Mouse (Mus musculus) limb, embryonic 14.5 days (tissue): ENCODE measurements at regions not wholly inside any gene's neighbourhood (a gene's known extent, or its start where the extent isn't known, plus 50 kb on each side); places are given as distances from the start of the nearest gene placed in this dataset.

ENCODE experiments used
- ATAC-seq: fragments of 200-750 bp; cut with Nextera tagmentation; 2 replicates; pipeline ENCODE4 v1.8.0; 2017; ENCODE audit warnings: low read depth, moderate number of reproducible peaks, moderate TSS enrichment; ENCODE audit not compliant: low FRiP score
- DNase-seq: peaks from one replicate; pipeline ENCODE4 v3.0.0-alpha.2; 2015; ENCODE audit warnings: low spot score
- H3K27ac ChIP-seq: fragments of 300-500 bp; sonication (generic); replicated peaks from 2 replicates; pipeline ENCODE4 v1.5.1; 2014; ENCODE audit warnings: low read depth, mild to moderate bottlenecking, low read length, moderate library complexity, mixed read lengths
- H3K27me3 ChIP-seq: fragments of 300-500 bp; sonication (generic); 2 replicates; pipeline ENCODE4 v1.6.1; 2014; ENCODE audit warnings: low read length, mixed read lengths; ENCODE audit not compliant: control insufficient read depth, insufficient read depth
- H3K36me3 ChIP-seq: fragments of 300-500 bp; sonication (generic); 2 replicates; pipeline ENCODE4 v1.6.1; 2014; ENCODE audit warnings: mild to moderate bottlenecking, low read length, moderate library complexity, mixed read lengths; ENCODE audit not compliant: control insufficient read depth, insufficient read depth
- H3K4me1 ChIP-seq: fragments of 300-500 bp; sonication (generic); 2 replicates; pipeline ENCODE4 v1.6.1; 2014; ENCODE audit warnings: antibody characterized with exemption, low read length, mixed read lengths; ENCODE audit not compliant: control insufficient read depth, insufficient read depth
- H3K4me2 ChIP-seq: fragments of 300-500 bp; sonication (generic); replicated peaks from 2 replicates; pipeline ENCODE4 v1.6.1; 2014; ENCODE audit warnings: low read depth, mild to moderate bottlenecking, low read length, moderate library complexity; ENCODE audit not compliant: severe bottlenecking
- H3K4me3 ChIP-seq: fragments of 300-500 bp; sonication (generic); replicated peaks from 2 replicates; pipeline ENCODE4 v1.5.1; 2014; ENCODE audit warnings: low read length
- H3K9ac ChIP-seq: fragments of 300-500 bp; sonication (generic); 2 replicates; pipeline ENCODE4 v1.6.1; 2014; ENCODE audit warnings: mild to moderate bottlenecking, low read depth, low read length, moderate library complexity; ENCODE audit not compliant: severe bottlenecking
- H3K9me3 ChIP-seq: fragments of 300-500 bp; sonication (generic); 2 replicates; pipeline ENCODE4 v1.6.1; 2016; ENCODE audit warnings: low read length; ENCODE audit not compliant: control insufficient read depth
- POLR2A ChIP-seq: fragments of 200-500 bp; IDR thresholded peaks from 2 replicates; pipeline ENCODE4 v1.8.0; 2012; ENCODE audit warnings: inconsistent platforms, mild to moderate bottlenecking, moderate library complexity, borderline replicate concordance; ENCODE audit not compliant: insufficient read depth, insufficient read length; ENCODE audit errors: extremely low read depth
- WGBS: fragments of 180-500 bp; shearing (Covaris S2); extraction: QIAGEN DNeasy Blood & Tissue Kit; methylation state at CpG from one replicate; pipeline ENCODE4 v1.1.7; 2014; 5-methylcytosine and 5-hydroxymethylcytosine counted together

DNA sequence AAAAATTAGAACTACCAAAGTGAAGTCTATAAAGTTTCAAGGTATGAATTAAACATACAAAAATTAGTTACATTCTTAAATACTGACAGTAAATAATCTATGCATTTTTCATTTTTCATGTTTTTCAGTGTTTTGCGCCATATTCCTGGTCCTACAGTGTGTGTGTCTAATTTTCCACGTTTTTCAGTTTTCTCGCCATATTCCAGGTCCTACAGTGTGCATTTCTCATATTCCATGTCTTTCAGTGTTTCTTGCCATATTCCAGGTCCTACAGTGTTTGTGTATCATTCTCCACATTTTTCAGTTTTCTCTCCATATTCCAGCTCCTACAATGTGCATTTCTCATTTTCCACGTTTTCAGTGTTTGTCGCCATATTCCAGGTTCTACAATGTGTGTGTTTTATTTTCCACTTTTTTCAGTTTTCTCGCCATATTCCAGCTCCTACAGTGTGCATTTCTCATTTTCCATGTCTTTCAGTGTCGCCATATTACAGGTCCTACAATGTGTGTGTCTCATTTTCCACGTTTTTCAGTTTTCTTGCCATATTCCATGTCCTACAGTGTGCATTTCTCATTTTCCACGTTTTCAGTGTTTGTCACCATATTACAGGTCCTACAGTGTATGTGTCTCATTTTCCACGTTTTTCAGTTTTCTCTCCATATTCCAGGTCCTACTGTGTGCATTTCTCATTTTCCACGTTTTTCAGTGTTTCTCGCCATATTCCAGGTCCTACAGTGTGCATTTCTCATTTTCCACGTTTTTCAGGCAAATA lies 373.2 kb downstream of the Kcnh5 start:
- peaks cover 4% of the 10 kb centered on the region; the same call in 1 of the 2 replicates for H3K9me3 ChIP-seq
- no peak overlapping the region for H3K4me3 ChIP-seq
- 64% methylated on average over 13 of the region's 13 CpGs for WGBS
- ATAC-seq: no peak; the same call in 1 of the 2 replicates
- H3K4me2 ChIP-seq: no peak overlapping the region
- no peak for TF ChIP-seq POLR2A
- H3K36me3 ChIP-seq: no peaks in the 10 kb centered on the region
- no peaks in the 10 kb centered on the region for H3K4me1 ChIP-seq
- H3K27me3 ChIP-seq: no peaks in the 10 kb centered on the region
- DNase-seq: peak; percentile 61
- H3K27ac ChIP-seq: no peak overlapping the region
- H3K9ac ChIP-seq: no peak overlapping the region

DNA sequence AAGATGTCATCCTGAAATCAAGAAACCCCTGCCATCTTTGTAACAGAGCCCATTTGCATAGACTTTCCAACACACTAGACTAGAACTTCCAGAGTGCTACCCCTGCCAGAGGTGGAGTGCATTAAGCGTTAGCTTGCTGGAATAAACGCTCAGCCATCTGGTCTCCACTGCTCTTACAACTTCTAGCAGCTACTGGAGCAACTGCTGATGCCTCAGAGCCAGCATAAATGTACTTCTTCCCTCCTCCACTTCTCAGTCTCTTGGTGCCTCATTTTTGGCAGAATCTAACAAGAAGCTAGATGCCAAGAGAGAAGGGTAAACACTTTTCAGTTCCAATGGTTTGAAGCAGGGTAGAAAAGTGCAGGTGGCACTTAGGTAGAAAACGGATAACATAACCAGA lies 385.1 kb downstream of the Kcnh5 start:
- WGBS: 66% methylated on average over 3 of the region's 3 CpGs
- DNase-seq (no peak), ATAC-seq (no peak)
- Histone ChIP-seq H3K4me1 (no peaks in the 10 kb centered on the region), H3K27me3 (no peaks in the 10 kb centered on the region), H3K4me3 (no peak overlapping the region), H3K9ac (no peak overlapping the region), H3K4me2 (no peak overlapping the region), H3K27ac (no peak overlapping the region), H3K9me3 (no peaks in the 10 kb centered on the region), H3K36me3 (no peaks in the 10 kb centered on the region)
- no peak for TF ChIP-seq POLR2A

DNA sequence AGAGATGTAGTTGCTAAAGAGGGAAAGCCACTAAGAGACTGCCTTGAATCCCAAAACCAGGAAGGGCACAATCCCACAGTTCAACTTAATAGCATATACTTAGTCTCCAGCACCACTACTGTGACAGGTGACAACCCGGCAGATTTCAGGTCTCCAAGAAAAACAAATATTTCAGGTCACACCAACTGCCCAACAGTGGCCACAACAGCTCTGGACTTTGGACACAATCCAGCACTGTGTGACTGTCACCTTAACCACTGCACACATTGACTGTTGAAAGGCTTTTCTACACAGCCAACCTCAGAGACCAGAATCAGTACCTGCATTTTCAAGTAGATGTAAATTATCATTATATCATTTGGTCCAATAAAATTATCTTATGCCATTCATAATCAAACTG lies 414.8 kb downstream of the Kcnh5 start:
- no peaks in the 10 kb centered on the region for H3K4me1 ChIP-seq
- H3K9me3 ChIP-seq: no peaks in the 10 kb centered on the region
- H3K27ac ChIP-seq: no peak overlapping the region
- H3K27me3 ChIP-seq: no peaks in the 10 kb centered on the region
- DNase-seq (no peak), ATAC-seq (no peak)
- H3K36me3 ChIP-seq: no peaks in the 10 kb centered on the region
- H3K4me3 ChIP-seq: no peak overlapping the region
- 86% methylated on average over 1 of the region's 1 CpGs for WGBS
- H3K9ac ChIP-seq: no peak overlapping the region
- TF ChIP-seq POLR2A: no peak
- H3K4me2 ChIP-seq: no peak overlapping the region

DNA sequence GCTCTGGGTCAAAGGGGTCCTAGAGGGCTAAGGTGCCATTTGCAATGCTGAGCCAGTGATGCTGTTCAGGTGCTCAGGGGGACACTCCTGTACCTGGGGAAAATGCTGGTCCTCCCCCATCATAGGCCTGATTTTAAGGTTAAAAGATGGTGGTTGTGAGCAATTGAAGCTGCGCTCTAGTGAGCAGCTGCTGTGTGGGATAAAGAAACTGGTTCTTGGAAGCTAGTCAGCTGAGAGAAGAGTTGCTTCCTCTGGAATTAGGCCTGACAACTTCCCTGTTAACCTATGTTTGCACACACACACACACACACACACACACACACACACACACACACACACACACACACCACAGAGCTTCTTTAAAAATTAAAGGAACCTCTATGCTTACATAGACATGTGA lies 428.9 kb upstream of the Gm11042 start:
- no peak for DNase-seq
- Histone ChIP-seq H3K27me3 (no peaks in the 10 kb centered on the region), H3K9ac (no peak overlapping the region), H3K4me3 (no peak overlapping the region), H3K36me3 (no peaks in the 10 kb centered on the region), H3K4me2 (no peak overlapping the region), H3K4me1 (no peaks in the 10 kb centered on the region), H3K27ac (no peak overlapping the region), H3K9me3 (no peaks in the 10 kb centered on the region)
- WGBS: 92% methylated on average over 1 of the region's 1 CpGs
- ATAC-seq: no peak
- TF ChIP-seq POLR2A: no peak

DNA sequence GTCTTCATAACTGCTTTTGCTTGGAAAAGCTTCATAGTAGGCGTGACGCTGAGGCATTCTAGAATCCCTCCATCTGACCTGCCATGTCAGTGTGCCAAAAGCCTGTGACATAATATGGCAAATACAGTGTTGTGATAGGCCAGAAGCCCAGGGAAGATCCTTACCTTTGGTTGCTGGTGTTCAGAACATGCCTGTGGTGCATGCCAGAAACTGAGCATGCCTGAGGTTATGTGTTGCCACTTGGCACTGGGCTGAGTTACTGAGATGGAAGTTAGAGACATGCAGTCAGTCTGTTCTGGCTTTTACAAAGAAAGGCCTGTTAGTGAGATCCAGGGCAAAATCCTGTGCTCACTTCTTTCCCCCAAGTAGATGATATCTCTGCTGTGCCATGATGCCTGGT lies 412.7 kb upstream of the Gm11042 start:
- no peaks in the 10 kb centered on the region for H3K27me3 ChIP-seq
- ATAC-seq: no peak
- H3K4me1 ChIP-seq: no peaks in the 10 kb centered on the region
- no peak overlapping the region for H3K9ac ChIP-seq
- H3K4me2 ChIP-seq: no peak overlapping the region
- WGBS: 94% methylated on average over 2 of the region's 2 CpGs
- no peak for DNase-seq
- no peak overlapping the region for H3K27ac ChIP-seq
- no peak overlapping the region for H3K4me3 ChIP-seq
- TF ChIP-seq POLR2A: no peak
- H3K9me3 ChIP-seq: no peaks in the 10 kb centered on the region
- H3K36me3 ChIP-seq: no peaks in the 10 kb centered on the region
